ENCODE assay signal across 28 mouse cellular contexts in genomic region chr6:39917729-39918128, GRCm38 (mm10). TPM values are rescaled to one million over a fixed set of nuclear protein-coding genes. Genes with fewer than 3 reads are reported as not detected.
DNase-seq lines count a peak whose midpoint lies in the region; ATAC-seq and TF ChIP-seq lines count a peak whose summit lies in the region.
"Had no signal": no experiment of that assay in that cellular context is flagged by ENCODE, and none has a peak within 500 bp of the region (broad histone marks: within the 10 kb centered on the region; RNA-seq: fewer than 3 reads in every experiment).

No protein-coding gene starts in this region.

- H3K27me3 ChIP-seq in heart, embryonic 10.5 days (ENCODE audit: insufficient read depth, poor library complexity, severe bottlenecking), result no peaks in the 10 kb centered on the region
- H3K27me3 ChIP-seq in midbrain, embryonic 10.5 days (ENCODE audit: low read depth, poor library complexity, severe bottlenecking), result no peaks in the 10 kb centered on the region
- no peaks in the 10 kb centered on the region for H3K27me3 ChIP-seq in midbrain, embryonic 16.5 days (ENCODE audit: control insufficient read depth, insufficient read depth, low read depth, low read length)
- H3K27me3 ChIP-seq in midbrain, embryonic 11.5 days (ENCODE audit: control insufficient read depth, insufficient read depth, low read length), result no peaks in the 10 kb centered on the region
- no peaks in the 10 kb centered on the region for H3K27me3 ChIP-seq in midbrain, postnatal 0 days (ENCODE audit: insufficient read depth, low read length)
- H3K27me3 ChIP-seq: embryonic facial prominence, embryonic 12.5 days; heart, embryonic 12.5 days had no signal

- no peaks in the 10 kb centered on the region for H3K4me1 ChIP-seq in heart, embryonic 10.5 days
- H3K4me1 ChIP-seq in midbrain, embryonic 10.5 days, result peaks cover 16% of the 10 kb centered on the region
- H3K4me1 ChIP-seq in midbrain, embryonic 16.5 days (ENCODE audit: control insufficient read depth, insufficient read depth, low read length), result peaks cover 12% of the 10 kb centered on the region
- H3K4me1 ChIP-seq in midbrain, embryonic 11.5 days (ENCODE audit: control insufficient read depth, insufficient read depth, low read length), result peaks cover 9% of the 10 kb centered on the region; the same call in 1 of the 2 replicates
- peaks cover 6% of the 10 kb centered on the region; the same call in 1 of the 2 replicates for H3K4me1 ChIP-seq in midbrain, postnatal 0 days (ENCODE audit: insufficient read depth, low read length)
- H3K4me1 ChIP-seq: embryonic facial prominence, embryonic 12.5 days; heart, embryonic 12.5 days had no signal

- no peak for ATAC-seq in midbrain, embryonic 16.5 days
- ATAC-seq in midbrain, embryonic 11.5 days (ENCODE audit: low FRiP score), result peak; percentile 52; the same call in 1 of the 2 replicates
- ATAC-seq in midbrain, postnatal 0 days (ENCODE audit: low FRiP score), result no peak
- ATAC-seq: inflammation-experienced regulatory T-cells, adult 6 months had no signal

- no peaks in the 10 kb centered on the region for H3K36me3 ChIP-seq in heart, embryonic 10.5 days
- H3K36me3 ChIP-seq in midbrain, embryonic 10.5 days, result no peaks in the 10 kb centered on the region
- H3K36me3 ChIP-seq in midbrain, embryonic 16.5 days (ENCODE audit: control insufficient read depth, insufficient read depth, low read length), result no peaks in the 10 kb centered on the region
- no peaks in the 10 kb centered on the region for H3K36me3 ChIP-seq in midbrain, embryonic 11.5 days (ENCODE audit: control insufficient read depth, insufficient read depth, low read length)
- no peaks in the 10 kb centered on the region for H3K36me3 ChIP-seq in midbrain, postnatal 0 days (ENCODE audit: insufficient read depth, low read length)
- H3K36me3 ChIP-seq: embryonic facial prominence, embryonic 12.5 days; heart, embryonic 12.5 days had no signal

- WGBS in heart, embryonic 10.5 days, result 90% methylated on average over 6 of the region's 6 CpGs
- WGBS in midbrain, embryonic 10.5 days, result 92% methylated on average over 6 of the region's 6 CpGs
- 81% methylated on average over 6 of the region's 6 CpGs for WGBS in midbrain, embryonic 16.5 days
- 87% methylated on average over 6 of the region's 6 CpGs for WGBS in midbrain, embryonic 11.5 days
- 82% methylated on average over 6 of the region's 6 CpGs for WGBS in midbrain, postnatal 0 days

- TF ChIP-seq CTCF in midbrain, postnatal 0 days (IDR thresholded peaks at IDR 0.05), result no peak

- H3K9me3 ChIP-seq in heart, embryonic 10.5 days, result no peaks in the 10 kb centered on the region
- H3K9me3 ChIP-seq in midbrain, embryonic 10.5 days (replicated peaks), result no peaks in the 10 kb centered on the region
- H3K9me3 ChIP-seq in midbrain, embryonic 16.5 days (replicated peaks; ENCODE audit: control insufficient read depth, low read length, poor library complexity, severe bottlenecking), result no peaks in the 10 kb centered on the region
- H3K9me3 ChIP-seq in midbrain, embryonic 11.5 days (ENCODE audit: control insufficient read depth, low read length), result no peaks in the 10 kb centered on the region
- H3K9me3 ChIP-seq in midbrain, postnatal 0 days (ENCODE audit: low read length), result no peaks in the 10 kb centered on the region
- H3K9me3 ChIP-seq: embryonic facial prominence, embryonic 12.5 days; heart, embryonic 12.5 days had no signal

- no peak overlapping the region for H3K9ac ChIP-seq in midbrain, embryonic 16.5 days (ENCODE audit: low read depth, low read length)
- no peak overlapping the region for H3K9ac ChIP-seq in midbrain, embryonic 11.5 days (ENCODE audit: low read length)
- no peak overlapping the region for H3K9ac ChIP-seq in midbrain, postnatal 0 days (replicated peaks; ENCODE audit: low read length, poor library complexity, severe bottlenecking)
- H3K9ac ChIP-seq: embryonic facial prominence, embryonic 12.5 days; heart, embryonic 12.5 days; liver, embryonic 14.5 days had no signal

- no peak overlapping the region for H3K27ac ChIP-seq in heart, embryonic 10.5 days
- H3K27ac ChIP-seq in midbrain, embryonic 10.5 days (replicated peaks), result peak overlapping the region; percentile 61
- H3K27ac ChIP-seq in midbrain, embryonic 16.5 days (ENCODE audit: low read length), result no peak overlapping the region
- H3K27ac ChIP-seq in midbrain, embryonic 11.5 days (ENCODE audit: low read depth, low read length), result no peak overlapping the region
- no peak overlapping the region; the same call in 1 of the 2 replicates for H3K27ac ChIP-seq in midbrain, postnatal 0 days (ENCODE audit: low read depth, low read length)
- H3K27ac ChIP-seq: embryonic facial prominence, embryonic 12.5 days; liver, embryonic 14.5 days; macrophage had no signal

- no peak overlapping the region for H3K4me2 ChIP-seq in midbrain, embryonic 16.5 days (ENCODE audit: low read length)
- H3K4me2 ChIP-seq in midbrain, embryonic 11.5 days, result no peak overlapping the region
- no peak overlapping the region for H3K4me2 ChIP-seq in midbrain, postnatal 0 days (ENCODE audit: low read depth, low read length, poor library complexity, severe bottlenecking)
- H3K4me2 ChIP-seq: embryonic facial prominence, embryonic 12.5 days; heart, embryonic 12.5 days had no signal

- H3K4me3 ChIP-seq in heart, embryonic 10.5 days, result no peak overlapping the region
- no peak overlapping the region for H3K4me3 ChIP-seq in midbrain, embryonic 10.5 days
- no peak overlapping the region for H3K4me3 ChIP-seq in midbrain, embryonic 16.5 days (ENCODE audit: low read depth, low read length)
- H3K4me3 ChIP-seq in midbrain, embryonic 11.5 days (ENCODE audit: low read depth, low read length), result no peak overlapping the region
- H3K4me3 ChIP-seq in midbrain, postnatal 0 days (ENCODE audit: low read depth, low read length), result no peak overlapping the region
- H3K4me3 ChIP-seq: embryonic facial prominence, embryonic 12.5 days; heart, embryonic 12.5 days had no signal

- peak; percentile 74 for DNase-seq in heart, adult 11 months
- no peak for DNase-seq in heart, embryonic 10.5 days (ENCODE audit: low spot score)
- DNase-seq in midbrain, embryonic 10.5 days (ENCODE audit: low spot score), result no peak
- no peak for DNase-seq in midbrain, embryonic 11.5 days (ENCODE audit: low spot score, missing footprints)
- peak; percentile 21 for DNase-seq in midbrain, postnatal 0 days (ENCODE audit: low spot score)
- no peak for DNase-seq in kidney, postnatal 10 days
- DNase-seq in testis, postnatal 14 days (ENCODE audit: low spot score), result no peak
- DNase-seq: adrenal gland, postnatal 14 days; cerebellum, adult 11 months; cerebellum, postnatal 36 days; gastrocnemius, postnatal 14 days; heart, postnatal 4 days; kidney, adult 11 months; kidney, postnatal 25 days; layer of hippocampus, postnatal 36 days; liver; lung, adult 2 months; lung, postnatal 10 days had no signal

RNA-seq across cellular contexts. Expression of gene Tmem178b, which starts 44.7 kb away (rescaled TPM):
- 0.06 and 0.18 TPM in 2 replicates for polyA plus RNA-seq in heart, embryonic 10.5 days (2016; fragmentation: Nextera tagmentation; extraction: Ambion mirVana)
- 1.8 and 4.1 TPM in 2 replicates for polyA plus RNA-seq in midbrain, embryonic 10.5 days (2016; fragmentation: Nextera tagmentation; extraction: Ambion mirVana)
- 32.8 and 36.2 TPM in 2 replicates for polyA plus RNA-seq in midbrain, embryonic 16.5 days (2015; fragmentation: Nextera tagmentation; extraction: Ambion mirVana)
- 7.1 and 9.0 TPM in 2 replicates for polyA plus RNA-seq in midbrain, embryonic 11.5 days (2014; fragmentation: Nextera tagmentation; extraction: Ambion mirVana)
- 159 and 190 TPM in 2 replicates for total RNA-seq in midbrain, postnatal 0 days (2014; rRNA removed)
- polyA plus RNA-seq in midbrain, postnatal 0 days (2015; fragmentation: Nextera tagmentation; extraction: Ambion mirVana), result 27.3 and 31.3 TPM in 2 replicates
- total RNA-seq: granulocyte monocyte progenitor cell, adult 5-6 weeks; megakaryocyte-erythroid progenitor cell, adult 5-6 weeks; MEL had no signal
- polyA plus RNA-seq: inflammation-experienced regulatory T-cells, adult 6 months; liver, embryonic 14.5 days; macrophage; thymus, postnatal 0 days had no signal

Comparison
In these comparisons a context has a peak if more than half of its experiments do, and no peak if none do; other contexts are left out.
1. DNase-seq: peak in heart, adult 11 months (single experiment) and midbrain, postnatal 0 days (single experiment); none in heart, embryonic 10.5 days (single experiment), midbrain, embryonic 10.5 days (single experiment), midbrain, embryonic 11.5 days (single experiment), kidney, postnatal 10 days (single experiment) and testis, postnatal 14 days (single experiment).